Mouse (Mus musculus) T-helper 1 cell (primary cell): ENCODE measurements around the gene Prrc2b.

ENCODE experiments used
- in situ Hi-C: fragments of 300-600 bp; cut with MboI, MseI; formaldehyde crosslinking; loops from one replicate; pipeline ENCODE4 v1.15.1; 2025; ENCODE audit warnings: high pct_unique_total_duplicates

The Prrc2b gene

DNA sequence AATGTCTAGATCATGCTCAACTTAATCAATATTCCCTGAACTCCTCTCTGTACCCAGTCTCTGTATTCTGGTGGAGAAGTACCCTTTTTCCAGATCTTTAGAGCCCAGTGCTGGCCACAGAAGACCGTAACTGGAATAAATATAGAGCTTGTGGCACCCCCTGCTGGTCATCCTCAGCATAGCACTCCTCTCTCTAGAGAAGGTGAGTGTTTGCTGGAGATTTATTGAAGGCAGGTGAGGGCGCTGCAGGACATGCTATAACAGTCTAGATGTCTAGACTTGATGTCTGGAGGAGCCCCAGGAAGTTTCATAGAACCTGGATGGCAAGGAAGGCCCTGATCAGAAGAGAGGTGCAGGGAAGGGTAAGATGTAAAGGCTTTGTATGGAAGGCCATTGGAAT lies 16.8 kb upstream of the Prrc2b start:
- in situ Hi-C loops: loop anchor here (5.0 kb wide), 1 partner anchor 58 kb away; no protein-coding TSS in a partner anchor

- in situ Hi-C loops: no loop called here
These were observed 13.1 kb upstream of the Prrc2b start for GRCm38 (mm10) chr2:32137667-32138266.

- in situ Hi-C loops: no loop called here
These were observed 11.5 kb upstream of the Prrc2b start for GRCm38 (mm10) chr2:32139377-32139776.

DNA sequence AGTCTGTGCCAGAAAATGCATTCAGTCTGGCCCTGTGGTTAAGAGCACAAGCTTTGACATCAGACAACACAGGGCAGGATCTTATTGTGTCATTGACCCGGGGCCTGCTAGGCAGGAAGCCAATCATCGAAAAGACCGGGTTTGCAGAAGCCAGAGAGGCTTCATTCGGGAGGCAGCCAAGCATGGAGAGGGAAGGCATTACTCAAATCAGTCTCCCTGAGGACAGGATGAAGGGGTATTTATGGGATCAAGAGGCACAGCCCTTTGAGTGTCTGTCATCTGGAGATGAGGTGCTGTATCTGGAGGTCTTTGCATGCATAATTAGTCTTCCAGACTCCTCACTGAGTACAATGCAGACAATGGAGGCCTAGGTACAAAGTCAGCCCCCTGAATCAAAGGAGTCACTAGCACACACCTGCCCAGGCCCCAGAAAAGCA lies 10.4 kb upstream of the Prrc2b start:
- in situ Hi-C loops: no loop called here

DNA sequence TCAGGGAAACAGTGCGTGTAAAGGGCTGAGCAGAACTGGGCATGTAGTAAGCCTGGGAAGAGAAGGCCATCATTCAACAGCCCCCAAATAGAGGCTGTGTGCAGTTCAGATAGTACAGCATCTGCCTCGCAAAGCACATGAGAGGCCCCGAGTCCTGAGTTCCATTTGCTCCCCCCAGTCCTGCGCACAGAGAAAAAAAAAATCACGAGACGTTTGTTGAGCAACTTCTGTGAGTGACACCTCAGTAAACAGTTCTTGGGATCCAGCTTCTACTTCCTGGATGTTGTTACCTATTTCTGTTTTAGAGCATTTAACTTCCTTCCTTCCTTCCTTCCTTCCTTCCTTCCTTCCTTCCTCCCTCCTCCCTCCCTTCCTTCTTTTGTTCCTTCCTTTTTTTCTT lies 9.3 kb upstream of the Prrc2b start:
- in situ Hi-C loops: no loop called here

DNA sequence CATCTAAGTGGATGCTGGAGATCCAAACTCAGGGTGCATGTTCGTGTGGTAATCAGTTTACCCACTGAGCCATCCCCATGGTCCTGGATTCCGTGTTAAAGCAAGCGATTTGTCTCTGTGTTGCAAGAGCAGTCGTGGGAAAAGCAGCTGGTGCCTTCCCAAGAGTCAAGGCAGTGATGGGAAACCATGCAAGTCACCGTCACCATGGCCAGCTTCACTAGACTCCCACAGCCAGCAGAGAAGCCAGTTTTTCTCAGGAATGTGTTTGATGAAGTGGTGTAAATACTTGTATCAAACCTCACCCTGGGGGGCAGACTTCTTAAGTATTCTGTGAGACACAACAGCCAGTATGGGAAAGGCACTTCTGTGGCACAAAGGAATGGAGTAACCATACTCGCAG lies 8.5 kb upstream of the Prrc2b start:
- in situ Hi-C loops: no loop called here

GRCm38 (mm10) chr2:32144633-32145032 lies 6.2 kb upstream of the Prrc2b start:
- in situ Hi-C loops: no loop called here

DNA sequence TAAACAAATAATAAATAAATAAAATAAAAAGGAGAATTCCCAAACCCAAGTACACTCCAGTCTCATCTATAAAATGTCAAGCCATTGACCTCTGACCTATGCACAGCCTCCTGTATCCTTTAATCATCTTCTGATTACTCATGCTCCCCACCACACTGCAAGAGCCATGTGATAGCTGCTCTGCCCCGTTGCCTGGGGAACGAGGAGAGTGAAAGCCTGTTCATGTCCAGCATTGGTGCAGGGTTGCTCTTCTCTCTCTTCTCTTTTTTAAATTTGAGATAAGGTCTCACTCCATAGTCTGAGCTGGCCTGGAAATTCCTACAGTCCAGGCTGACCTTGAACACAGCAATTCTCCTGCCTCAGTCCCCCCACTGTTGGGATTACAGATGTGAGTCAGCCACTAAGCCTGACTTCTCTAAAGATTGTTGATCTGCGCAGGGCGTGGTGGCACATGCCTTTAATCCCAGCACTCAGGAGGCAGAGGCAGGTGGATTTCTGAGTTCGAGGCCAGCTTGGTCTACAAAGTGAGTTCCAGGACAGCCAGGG lies 4.2 kb upstream of the Prrc2b start:
- in situ Hi-C loops: no loop called here

- in situ Hi-C loops: loop anchor here (10.0 kb wide), 1 partner anchor 1425 kb away; no protein-coding TSS in a partner anchor
These were observed 747 bp upstream of the Prrc2b start for GRCm38 (mm10) chr2:32150135-32150534.

DNA sequence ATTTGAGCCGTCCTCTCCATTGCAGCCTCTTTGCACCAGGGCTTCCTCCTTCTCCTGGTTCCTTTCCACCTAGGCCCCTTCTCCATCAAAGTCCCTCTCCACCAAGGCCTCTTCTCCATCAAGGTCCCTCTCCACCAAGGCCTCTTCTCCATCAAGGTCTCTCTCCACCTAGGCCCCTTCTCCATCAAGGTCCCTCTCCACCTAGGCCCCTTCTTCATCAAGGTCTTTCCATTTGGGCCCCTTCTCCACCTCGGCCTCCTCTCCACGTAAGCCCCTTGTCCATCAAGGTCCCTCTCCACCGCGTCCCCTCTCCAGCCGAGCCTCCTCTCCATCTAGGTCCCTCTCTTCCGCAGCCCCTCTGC lies 339 bp upstream of the Prrc2b start:
- in situ Hi-C loops: loop anchor here (10.0 kb wide), 1 partner anchor 1426 kb away; no protein-coding TSS in a partner anchor

- in situ Hi-C loops: loop anchor here (10.0 kb wide), 1 partner anchor 1427 kb away; no protein-coding TSS in a partner anchor
These were observed 931 bp downstream of the Prrc2b start for GRCm38 (mm10) chr2:32151660-32152366.

- in situ Hi-C loops: loop anchor here (10.0 kb wide), 1 partner anchor 1428 kb away; no protein-coding TSS in a partner anchor
These were observed 1.6 kb downstream of the Prrc2b start for GRCm38 (mm10) chr2:32152367-32153034.

GRCm38 (mm10) chr2:32153041-32153790 lies 2.3 kb downstream of the Prrc2b start:
- in situ Hi-C loops: loop anchor here (10.0 kb wide), 1 partner anchor 1428 kb away; no protein-coding TSS in a partner anchor

GRCm38 (mm10) chr2:32153791-32154119 lies 2.9 kb downstream of the Prrc2b start:
- in situ Hi-C loops: loop anchor here (10.0 kb wide), 1 partner anchor 1429 kb away; no protein-coding TSS in a partner anchor

DNA sequence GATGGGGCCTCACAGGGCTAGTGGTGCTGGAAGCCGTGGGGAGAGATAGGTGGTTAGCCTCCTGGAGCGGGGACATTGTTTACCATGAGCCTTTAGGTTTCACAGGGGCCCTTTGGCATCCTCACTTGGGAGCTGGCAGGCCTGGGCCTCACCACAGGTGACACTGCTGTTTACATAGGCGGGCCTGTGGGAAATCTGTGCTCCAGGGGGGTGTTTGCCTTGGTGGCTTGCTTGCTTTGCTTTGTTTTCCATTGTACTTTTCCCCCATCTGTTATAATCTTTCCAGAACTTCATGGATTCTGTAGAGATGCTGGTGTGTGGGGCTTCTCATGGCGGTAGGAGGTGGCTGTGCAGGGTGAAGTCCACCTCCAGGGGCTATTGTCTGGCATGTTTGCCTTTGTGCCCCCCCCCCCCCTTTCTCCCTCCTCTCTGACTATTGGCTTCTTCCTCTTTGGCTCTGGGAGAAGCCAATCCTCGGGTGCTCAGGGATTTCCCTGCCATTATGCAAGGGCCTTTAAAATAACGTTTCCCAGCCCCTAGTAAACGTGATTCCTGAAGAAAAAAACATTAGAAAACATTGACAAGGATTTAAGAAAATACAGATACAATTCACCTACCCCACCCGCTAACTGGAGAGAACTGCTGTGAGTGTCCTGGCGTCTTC lies 3.6 kb downstream of the Prrc2b start:
- in situ Hi-C loops: loop anchor here (10.0 kb wide), 1 partner anchor 1430 kb away; no protein-coding TSS in a partner anchor

DNA sequence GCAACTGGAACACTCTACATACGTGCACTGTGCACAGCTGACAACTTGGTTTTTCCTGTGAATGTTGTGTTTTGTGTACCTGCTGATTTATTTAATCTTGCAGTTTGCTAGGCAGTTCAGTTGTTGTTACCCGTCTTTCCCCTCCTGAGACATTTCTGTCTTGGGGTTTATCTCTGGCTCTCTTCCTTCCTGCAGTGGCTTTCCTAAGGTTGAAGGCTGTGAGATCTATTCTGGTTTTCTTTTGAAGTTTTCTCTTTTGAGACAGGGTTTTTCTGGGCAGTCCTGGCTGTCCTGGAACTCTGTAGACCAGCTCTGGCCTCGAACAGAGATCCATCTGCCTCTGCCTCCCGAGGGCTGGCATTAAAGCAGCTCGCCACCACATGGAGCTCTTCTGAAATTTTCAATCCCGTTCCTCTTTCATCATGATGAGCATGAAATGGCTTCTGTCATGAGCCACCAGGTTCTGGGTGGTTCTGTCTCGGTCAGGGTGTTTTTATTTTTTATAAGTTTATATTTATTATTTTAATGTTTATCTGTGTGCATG lies 4.2 kb downstream of the Prrc2b start:
- in situ Hi-C loops: loop anchor here (10.0 kb wide), 1 partner anchor 1430 kb away; no protein-coding TSS in a partner anchor

DNA sequence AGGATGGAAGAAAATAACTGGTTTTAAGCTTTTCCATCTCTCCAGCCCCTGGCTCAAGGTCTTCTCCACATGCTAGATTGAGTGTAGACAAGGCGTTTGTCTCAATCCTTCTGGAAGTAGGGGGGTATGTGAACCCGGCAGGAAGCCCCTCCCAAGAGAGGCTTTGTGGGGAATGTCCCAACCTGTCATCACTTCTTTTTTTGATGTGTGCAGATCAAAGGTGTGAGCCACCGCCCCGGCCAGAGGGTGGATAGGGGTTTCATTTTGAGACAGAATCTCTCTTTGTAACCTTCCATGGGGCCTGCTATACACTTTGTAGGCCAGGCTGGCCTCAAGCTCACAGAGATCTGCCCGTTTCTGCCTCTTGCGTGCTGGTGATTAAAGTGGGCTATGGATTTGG lies 4.7 kb downstream of the Prrc2b start:
- in situ Hi-C loops: loop anchor here (10.0 kb wide), 1 partner anchor 1431 kb away; no protein-coding TSS in a partner anchor

- in situ Hi-C loops: loop anchor here (10.0 kb wide), 1 partner anchor 1432 kb away; no protein-coding TSS in a partner anchor
These were observed 5.8 kb downstream of the Prrc2b start for GRCm38 (mm10) chr2:32156645-32157044.

DNA sequence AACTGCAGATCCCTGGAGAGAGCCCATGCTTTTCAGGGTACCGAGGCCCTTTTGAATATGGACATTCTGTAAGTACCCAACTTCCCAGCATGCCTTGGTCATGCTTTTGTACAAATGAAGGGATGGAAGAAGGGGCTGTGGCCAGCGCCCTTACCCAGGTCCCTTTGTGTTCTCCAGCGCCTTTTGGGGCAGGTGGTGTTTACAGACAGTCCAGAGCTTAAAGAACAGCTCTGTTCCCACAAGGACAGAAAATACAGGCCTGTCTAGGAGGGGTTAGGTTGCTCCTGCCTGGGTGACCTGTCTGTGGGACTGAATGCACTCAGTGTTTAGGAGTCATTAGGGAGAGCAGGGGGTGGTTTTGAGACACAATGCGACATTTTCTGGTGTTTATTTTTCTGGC lies 6.4 kb downstream of the Prrc2b start:
- in situ Hi-C loops: loop anchor here (10.0 kb wide), 1 partner anchor 1433 kb away; no protein-coding TSS in a partner anchor

DNA sequence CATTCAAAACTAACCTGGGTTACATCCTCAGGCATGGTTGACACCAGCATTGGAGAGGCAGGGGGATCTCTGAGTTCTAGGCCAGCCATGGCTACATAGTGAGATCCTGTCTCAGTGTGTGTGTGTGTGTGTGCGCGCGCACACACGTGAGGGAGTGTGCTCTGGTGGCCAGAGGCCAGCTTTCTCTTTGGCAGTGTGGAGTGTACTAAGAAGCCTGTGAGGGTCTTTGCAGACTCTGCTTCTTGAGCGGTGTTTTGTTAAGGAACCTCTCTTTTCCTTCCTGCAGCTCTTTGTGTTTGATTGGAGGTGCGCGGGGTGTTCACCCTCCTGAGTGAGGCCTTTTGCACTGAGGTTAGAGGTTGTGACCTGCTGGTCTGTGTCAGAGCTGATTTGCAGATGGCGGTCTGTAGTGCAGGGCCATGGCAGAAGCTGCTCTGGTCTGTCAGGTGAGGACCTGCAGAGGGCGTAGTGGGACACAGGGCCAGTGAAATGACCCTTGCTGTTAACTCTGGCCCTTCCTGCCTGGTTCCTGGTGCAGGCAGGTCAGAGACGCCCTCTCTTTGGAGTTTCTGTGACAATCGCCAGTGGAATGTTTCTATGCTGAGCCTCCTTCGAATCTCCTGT lies 7.8 kb downstream of the Prrc2b start:
- in situ Hi-C loops: loop anchor here (10.0 kb wide), 1 partner anchor 1434 kb away; no protein-coding TSS in a partner anchor
